Mouse (Mus musculus) cerebellum, adult 2 months (tissue): ENCODE results near the gene Islr. TPM values are rescaled to one million over a fixed set of nuclear protein-coding genes. Genes with fewer than 3 reads are reported as not detected.

ENCODE experiments used
- DNase-seq, 2 experiments: peaks; one replicate each; pipeline ENCODE4 v3.0.0; 2021
- H3K27ac ChIP-seq: fragments of 200-500 bp; 2 replicates; pipeline ENCODE4 v1.5.1; 2012; ENCODE audit warnings: low read length, control low read depth, inconsistent platforms; ENCODE audit not compliant: insufficient read depth
- H3K27me3 ChIP-seq: fragments of 200-500 bp; 2 replicates; pipeline ENCODE4 v1.6.1; 2012; ENCODE audit warnings: inconsistent platforms, mild to moderate bottlenecking, low read length, moderate library complexity; ENCODE audit not compliant: control insufficient read depth, insufficient read depth
- H3K4me1 ChIP-seq: fragments of 200-500 bp; 2 replicates; pipeline ENCODE4 v1.6.1; 2011; ENCODE audit warnings: low read length; ENCODE audit not compliant: control insufficient read depth, insufficient read depth
- H3K4me3 ChIP-seq: fragments of 200-500 bp; replicated peaks from 2 replicates; pipeline ENCODE3; 2011; ENCODE audit warnings: mild to moderate bottlenecking, low read depth, low read length, control low read depth; ENCODE audit not compliant: insufficient read depth
- CTCF ChIP-seq: fragments of 200-500 bp; IDR thresholded peaks from 2 replicates; pipeline ENCODE4 v1.5.1; 2011; ENCODE audit warnings: low read depth, mild to moderate bottlenecking, control low read depth, low read length, moderate library complexity, borderline replicate concordance; ENCODE audit not compliant: insufficient read depth
- POLR2A ChIP-seq: fragments of 200-500 bp; IDR thresholded peaks from 2 replicates; pipeline ENCODE4 v1.6.1; 2011; ENCODE audit warnings: low read length, control low read depth, borderline replicate concordance; ENCODE audit not compliant: insufficient read depth
- WGBS: fragments of 180-500 bp; shearing (Covaris S2); methylation state at CpG from one replicate; pipeline ENCODE4 v1.1.7; 2018; 5-methylcytosine and 5-hydroxymethylcytosine counted together
- polyA plus RNA-seq: library from polyadenylated mRNA; depleted of rRNA; stranded (reverse); fragments of >200 nt; gene quantifications from 2 replicates; pipeline ENCODE4 v1.2.3, GENCODE M21; 2012

Gene Islr
- polyA plus RNA-seq, 1 experiment, result 6.4 TPM

DNA sequence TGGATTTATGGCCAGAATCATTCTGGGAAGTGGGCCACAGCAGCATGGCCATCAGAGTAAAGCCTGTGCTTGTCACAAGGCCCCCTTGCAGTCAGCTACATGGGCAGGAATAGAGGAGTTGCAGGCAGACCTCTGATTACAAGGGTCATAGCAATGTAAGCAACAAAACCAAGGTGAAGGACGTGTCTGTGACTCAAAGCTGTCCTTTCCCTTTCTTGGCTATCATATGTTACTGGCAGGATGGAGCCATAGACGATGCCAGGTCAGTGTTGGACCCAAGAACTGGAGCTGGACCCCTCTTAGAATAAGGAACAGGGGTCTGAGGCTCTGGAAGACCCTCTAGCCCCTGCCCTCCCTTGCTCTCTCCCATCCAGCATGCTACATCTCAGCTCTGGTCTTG lies 55.3 kb downstream of the Islr start:
- no peak overlapping the region for H3K4me3 ChIP-seq
- no peaks in the 10 kb centered on the region for H3K27me3 ChIP-seq
- H3K4me1 ChIP-seq, result peaks cover 17% of the 10 kb centered on the region
- whole genome bisulfite sequencing, result 50% methylated on average over 2 of the region's 2 CpGs
- TF ChIP-seq CTCF (no peak), POLR2A (no peak)
- no peak for DNase-seq
- H3K27ac ChIP-seq, result no peak overlapping the region

DNA sequence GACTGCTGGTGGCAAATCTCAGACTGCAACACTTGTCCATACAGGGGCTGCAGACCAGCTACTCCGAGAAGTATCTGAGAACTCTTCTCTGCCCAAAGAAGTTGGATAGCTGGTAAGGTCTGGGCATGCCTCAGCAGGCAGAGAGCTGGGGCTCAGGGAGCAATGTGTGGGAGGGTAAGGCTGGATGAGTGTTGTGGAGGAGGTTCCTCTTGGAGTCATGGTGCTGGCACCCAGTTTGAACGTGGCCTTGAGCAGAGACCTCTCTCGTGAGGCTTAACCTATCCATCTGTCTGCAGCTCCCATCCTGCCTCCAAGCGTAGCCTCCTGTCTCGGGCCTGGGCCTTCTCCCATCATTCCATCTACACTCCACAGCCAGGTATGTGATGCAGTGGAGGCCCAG lies 58.7 kb downstream of the Islr start:
- 86% methylated on average over 5 of the region's 5 CpGs for WGBS
- H3K4me1 ChIP-seq, result peaks cover 17% of the 10 kb centered on the region
- DNase-seq, result no peak
- H3K27ac ChIP-seq, result no peak overlapping the region
- no peaks in the 10 kb centered on the region for H3K27me3 ChIP-seq
- TF ChIP-seq POLR2A (no peak), CTCF (no peak)
- no peak overlapping the region for H3K4me3 ChIP-seq

DNA sequence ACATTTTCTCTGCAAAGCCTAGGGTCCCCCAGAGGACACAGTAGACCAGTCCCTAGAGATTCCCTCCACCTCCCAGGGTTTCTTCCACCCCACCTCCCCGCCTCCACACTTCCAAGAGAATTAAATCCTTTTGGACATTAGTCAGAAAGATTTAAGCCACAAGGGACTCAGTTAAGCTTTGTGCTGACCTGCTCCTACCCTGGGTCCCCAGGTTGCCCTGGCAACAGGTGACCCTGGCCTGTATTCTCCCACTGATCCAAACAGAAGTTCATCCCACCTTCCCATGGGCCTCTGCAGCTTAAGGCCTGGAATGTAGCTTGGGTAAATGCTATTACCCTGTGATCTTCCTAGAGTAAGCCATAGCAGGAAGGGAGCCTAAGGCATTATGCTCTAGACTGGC lies 59.4 kb downstream of the Islr start:
- H3K4me3 ChIP-seq, result no peak overlapping the region
- 93% methylated on average over 1 of the region's 1 CpGs for WGBS
- TF ChIP-seq POLR2A (no peak), CTCF (no peak)
- H3K4me1 ChIP-seq, result peaks cover 17% of the 10 kb centered on the region
- H3K27ac ChIP-seq, result no peak overlapping the region
- no peak for DNase-seq
- H3K27me3 ChIP-seq, result no peaks in the 10 kb centered on the region

DNA sequence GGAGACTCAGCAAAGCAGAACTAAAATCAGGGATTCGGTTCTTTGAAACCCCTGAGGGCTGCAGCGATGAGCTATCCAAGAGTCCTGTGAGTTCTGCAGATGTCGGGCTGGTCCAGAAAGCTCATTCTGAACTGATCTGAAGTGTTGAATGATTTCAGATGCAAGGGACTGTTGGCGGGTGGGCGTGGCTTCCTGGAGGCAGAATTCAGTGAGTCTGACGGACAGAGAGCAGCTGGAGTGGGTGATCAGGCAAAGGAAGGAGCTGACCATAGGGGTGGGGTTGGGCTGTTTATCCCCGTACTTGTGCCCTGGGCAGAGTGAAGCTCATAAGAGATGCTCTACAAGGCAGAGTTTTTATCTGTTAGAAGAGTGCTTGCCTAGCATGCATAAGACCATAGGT lies 60.7 kb downstream of the Islr start:
- DNase-seq, result no peak
- Histone ChIP-seq H3K4me1 (peaks cover 8% of the 10 kb centered on the region), H3K27me3 (no peaks in the 10 kb centered on the region), H3K4me3 (no peak overlapping the region), H3K27ac (no peak overlapping the region)
- TF ChIP-seq CTCF (no peak), POLR2A (no peak)
- WGBS, result 57% methylated on average over 7 of the region's 7 CpGs

DNA sequence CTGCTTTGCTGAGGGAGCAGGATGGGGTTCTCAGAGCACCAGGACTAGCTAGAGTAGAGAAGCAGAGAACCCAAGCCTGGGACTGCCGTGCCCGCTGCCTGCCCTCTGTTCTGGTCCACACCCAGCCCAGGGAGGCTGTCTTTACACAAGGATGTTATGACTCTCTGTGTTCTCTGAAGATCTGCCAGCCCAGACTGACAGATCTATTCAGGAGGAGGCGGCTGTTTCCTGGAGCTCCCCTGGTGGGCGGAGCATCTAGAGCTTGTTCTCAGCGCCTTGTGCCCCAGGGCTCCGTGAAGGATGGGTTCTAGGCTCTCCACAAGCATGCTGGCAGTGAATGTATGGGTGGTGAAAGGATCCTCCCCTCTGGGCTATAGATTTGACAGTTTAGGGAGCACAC lies 64.2 kb downstream of the Islr start:
- WGBS, result 67% methylated on average over 6 of the region's 6 CpGs
- H3K4me1 ChIP-seq, result no peaks in the 10 kb centered on the region; the same call in none of the 2 replicates
- TF ChIP-seq POLR2A, result no peak
- TF ChIP-seq CTCF, result no peak
- no peaks in the 10 kb centered on the region for H3K27me3 ChIP-seq
- DNase-seq, result no peak
- H3K4me3 ChIP-seq, result no peak overlapping the region
- H3K27ac ChIP-seq, result no peak overlapping the region

DNA sequence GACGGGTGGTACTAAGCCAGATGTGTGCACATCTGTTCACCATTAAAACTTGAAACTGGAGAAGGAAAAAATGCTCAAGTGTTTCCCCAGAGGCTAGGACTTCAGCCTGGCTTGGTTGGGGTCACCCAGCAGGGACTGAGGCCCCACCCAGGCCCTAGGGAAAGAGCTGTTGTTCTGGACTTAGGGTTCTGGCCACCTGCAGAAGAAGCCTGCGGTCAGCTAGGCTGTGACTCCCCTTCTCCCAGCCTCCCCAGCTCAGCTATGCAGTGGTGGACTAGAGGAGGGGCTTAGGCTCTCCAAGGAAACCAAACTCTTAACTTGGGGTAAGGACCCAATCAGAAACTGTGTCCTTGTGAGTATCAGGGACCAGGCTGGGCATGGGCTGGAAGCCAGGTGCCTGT lies 68.2 kb downstream of the Islr start:
- no peaks in the 10 kb centered on the region for H3K27me3 ChIP-seq
- no peak for DNase-seq
- no peak overlapping the region for H3K4me3 ChIP-seq
- no peak overlapping the region for H3K27ac ChIP-seq
- WGBS, result 49% methylated on average over 2 of the region's 2 CpGs
- TF ChIP-seq POLR2A, result no peak
- no peak for TF ChIP-seq CTCF
- H3K4me1 ChIP-seq, result no peaks in the 10 kb centered on the region; the same call in none of the 2 replicates

DNA sequence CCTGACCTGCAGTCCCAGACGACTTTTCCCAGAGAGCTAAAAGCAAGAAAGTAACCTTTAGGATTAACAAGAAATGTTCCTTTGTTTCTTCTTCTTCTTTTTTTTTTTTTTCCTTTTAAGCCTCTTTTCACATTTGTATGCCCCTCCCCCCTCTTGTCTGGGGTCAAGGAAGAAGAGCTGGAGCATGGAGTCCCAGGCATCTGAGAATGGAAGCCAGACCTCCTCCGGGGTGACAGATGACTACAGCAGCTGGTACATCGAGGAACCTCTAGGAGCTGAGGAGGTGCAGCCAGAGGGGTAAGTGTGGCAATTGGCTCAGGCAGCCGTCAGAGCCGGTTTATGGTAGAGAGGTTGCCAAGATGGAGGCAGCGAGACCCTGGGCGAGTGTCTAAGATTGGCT lies 69.2 kb downstream of the Islr start:
- 7% methylated on average over 7 of the region's 7 CpGs for WGBS
- H3K4me3 ChIP-seq, result no peak overlapping the region

DNA sequence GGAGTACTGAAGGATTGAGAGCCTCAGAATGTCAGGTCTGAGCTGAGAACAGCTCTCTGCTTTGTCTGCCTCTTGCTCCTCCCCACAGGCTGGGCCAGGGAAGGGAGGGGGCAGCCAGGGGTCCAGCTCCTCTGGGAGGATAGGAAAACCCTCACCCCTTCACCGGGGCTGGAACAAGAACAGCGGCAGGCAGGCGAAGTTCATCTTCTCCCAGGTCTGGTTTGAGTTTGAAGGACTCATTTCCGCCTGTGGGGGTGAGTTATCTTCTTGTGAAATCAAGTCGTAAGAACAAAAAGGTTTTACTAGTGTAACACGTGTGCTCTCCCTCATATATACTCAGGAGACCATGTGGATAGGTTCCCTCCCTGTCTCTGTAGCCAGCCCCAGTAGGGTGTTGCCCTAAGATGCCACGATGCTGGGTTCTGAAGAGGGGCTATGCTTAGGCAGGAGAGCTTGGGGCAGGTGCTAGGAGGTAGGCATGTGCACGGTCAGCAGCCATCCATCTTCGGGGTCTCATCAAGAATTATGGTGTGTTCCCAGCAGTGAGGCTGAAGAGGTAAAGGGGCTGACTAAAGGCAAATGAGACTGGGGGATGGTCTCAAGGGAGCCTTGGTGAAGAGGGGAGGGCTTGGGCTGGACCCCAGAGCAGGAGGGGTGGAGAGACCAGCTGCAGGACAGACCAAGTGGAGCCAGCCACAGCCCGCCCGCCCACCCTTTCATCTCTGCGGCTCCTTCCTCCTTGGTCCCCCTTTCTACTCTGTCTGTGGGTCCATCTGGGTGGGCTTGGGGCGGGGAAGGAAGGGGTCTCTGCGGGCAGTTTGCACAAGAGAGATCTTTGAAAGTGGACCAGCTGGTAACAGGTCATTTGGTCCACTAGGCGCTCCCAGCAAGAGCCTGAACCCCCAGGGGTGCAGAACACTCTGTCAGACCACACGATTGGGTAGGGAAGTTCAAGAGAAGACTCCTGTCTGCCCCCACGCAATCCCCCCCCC lies 69.9 kb downstream of the Islr start:
- H3K4me1 ChIP-seq, result no peaks in the 10 kb centered on the region; the same call in none of the 2 replicates
- WGBS, result 57% methylated on average over 17 of the region's 17 CpGs
- H3K27ac ChIP-seq, result no peak overlapping the region
- DNase-seq, result no peak
- no peak for TF ChIP-seq CTCF
- TF ChIP-seq POLR2A, result no peak
- H3K4me3 ChIP-seq, result no peak overlapping the region
- no peaks in the 10 kb centered on the region for H3K27me3 ChIP-seq

More for the DNA sequence above, 69.2 kb downstream of the Islr start:
- Histone ChIP-seq H3K4me1 (no peaks in the 10 kb centered on the region; the same call in none of the 2 replicates), H3K27ac (no peak overlapping the region), H3K27me3 (no peaks in the 10 kb centered on the region)
- TF ChIP-seq POLR2A (no peak), CTCF (no peak)
- DNase-seq, result peak; percentile 38 to 55
